Mouse (Mus musculus): ENCODE results near the gene Glt1d1. TPM values are rescaled to one million over a fixed set of nuclear protein-coding genes. Genes with fewer than 3 reads are reported as not detected.

The Glt1d1 gene
- polyA plus RNA-seq, 1 experiment from 2014 or later, result 0.04 TPM

DNA sequence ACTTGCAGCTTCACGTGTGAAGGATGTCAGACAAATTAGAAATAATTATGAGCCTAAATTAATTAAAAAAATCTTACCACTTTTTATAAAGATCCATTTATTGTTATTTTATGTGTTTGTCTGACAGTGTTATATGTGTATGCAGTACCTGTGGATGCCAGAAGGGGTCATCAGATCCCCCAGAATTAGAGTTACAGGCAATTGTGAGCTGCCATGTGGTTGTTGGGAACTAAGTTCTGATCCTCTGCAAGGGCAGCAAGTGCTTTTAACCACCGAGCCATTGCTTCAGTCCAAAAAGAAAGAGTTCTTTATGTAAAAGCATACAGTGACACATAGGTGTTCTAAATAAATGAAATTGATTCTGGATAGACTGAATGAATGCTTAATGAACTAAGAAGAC, 45.5 kb downstream of the Glt1d1 start:
- Histone ChIP-seq H3K4me1 (replicated peaks; ENCODE audit: control insufficient read depth, insufficient read depth, low read length) (no peaks in the 10 kb centered on the region), H3K4me2 (replicated peaks; ENCODE audit: low read depth) (no peak overlapping the region), H3K4me3 (ENCODE audit: low read depth, low read length) (no peak overlapping the region), H3K27ac (ENCODE audit: low read depth, low read length) (no peak overlapping the region), H3K27me3 (replicated peaks; ENCODE audit: control insufficient read depth, insufficient read depth, low read length) (no peaks in the 10 kb centered on the region), H3K36me3 (ENCODE audit: control insufficient read depth, insufficient read depth) (no peaks in the 10 kb centered on the region), H3K9ac (ENCODE audit: low read depth, low read length) (no peak overlapping the region), H3K9me3 (ENCODE audit: control insufficient read depth) (no peaks in the 10 kb centered on the region)
- ATAC-seq, result no peak
- no peak for TF ChIP-seq CTCF (IDR thresholded peaks at IDR 0.05; ENCODE audit: low read depth)
- 90% methylated on average over 2 of the region's 2 CpGs for WGBS

DNA sequence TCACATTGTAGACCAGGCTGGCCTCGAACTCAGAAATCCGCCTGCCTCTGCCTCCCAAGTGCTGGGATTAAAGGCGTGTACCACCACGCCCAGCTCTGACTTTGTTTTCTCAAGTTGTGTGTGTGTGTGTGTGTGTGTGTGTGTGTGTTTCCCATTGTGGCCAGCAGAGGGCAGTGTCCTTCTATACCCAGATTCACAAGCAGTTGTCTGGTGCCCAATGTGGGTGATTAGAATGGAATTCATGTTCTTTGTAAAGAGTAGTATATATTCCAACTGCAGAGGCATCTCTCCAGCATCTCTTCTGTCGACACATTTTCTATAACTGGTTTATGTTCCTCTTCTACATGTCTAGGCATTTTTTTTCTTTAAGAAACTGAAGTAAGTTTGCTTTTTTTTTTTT, 46.4 kb downstream of the Glt1d1 start:
- ATAC-seq, result no peak
- TF ChIP-seq CTCF (IDR thresholded peaks at IDR 0.05; ENCODE audit: low read depth), result no peak
- no peak overlapping the region for H3K9ac ChIP-seq (ENCODE audit: low read depth, low read length)
- no peaks in the 10 kb centered on the region for H3K36me3 ChIP-seq (ENCODE audit: control insufficient read depth, insufficient read depth)
- H3K9me3 ChIP-seq (ENCODE audit: control insufficient read depth), result no peaks in the 10 kb centered on the region
- H3K4me2 ChIP-seq (replicated peaks; ENCODE audit: low read depth), result no peak overlapping the region
- 91% methylated on average over 5 of the region's 5 CpGs for WGBS
- H3K4me1 ChIP-seq (replicated peaks; ENCODE audit: control insufficient read depth, insufficient read depth, low read length), result no peaks in the 10 kb centered on the region
- H3K4me3 ChIP-seq (ENCODE audit: low read depth, low read length), result no peak overlapping the region
- no peak overlapping the region for H3K27ac ChIP-seq (ENCODE audit: low read depth, low read length)
- H3K27me3 ChIP-seq (replicated peaks; ENCODE audit: control insufficient read depth, insufficient read depth, low read length), result no peaks in the 10 kb centered on the region

DNA sequence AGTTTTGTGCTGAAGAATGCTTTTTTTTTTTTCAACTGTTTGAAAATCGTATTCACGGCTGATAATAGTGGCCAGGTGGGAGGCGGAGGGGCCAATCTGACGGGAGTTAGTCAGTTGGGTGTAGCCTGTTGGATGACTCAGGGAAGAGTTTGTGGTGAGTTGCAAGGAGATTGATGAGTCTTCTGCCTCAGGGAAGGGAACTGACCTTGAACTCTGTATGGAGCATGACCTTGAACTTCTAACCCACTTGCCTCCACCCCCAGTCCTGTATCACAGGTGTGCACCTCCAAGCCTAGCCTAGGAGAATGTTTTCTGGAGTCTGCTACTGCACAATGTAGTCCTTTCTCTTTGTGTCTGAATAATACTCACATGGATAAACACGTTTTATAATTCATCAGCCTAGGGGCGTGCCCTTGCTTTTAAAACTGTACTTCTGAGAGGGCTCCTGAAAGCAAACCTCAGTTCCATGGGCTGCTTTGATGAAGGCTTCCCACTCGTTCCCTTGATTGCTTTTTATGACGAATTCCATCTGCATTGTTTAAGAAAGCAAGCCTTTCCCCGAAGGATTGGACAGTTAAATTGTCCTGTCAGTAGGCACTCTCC, 56.6 kb downstream of the Glt1d1 start:
- no peak overlapping the region for H3K9ac ChIP-seq (ENCODE audit: low read depth, low read length)
- no peak for TF ChIP-seq CTCF (IDR thresholded peaks at IDR 0.05; ENCODE audit: low read depth)
- WGBS, result 66% methylated on average over 9 of the region's 9 CpGs

DNA sequence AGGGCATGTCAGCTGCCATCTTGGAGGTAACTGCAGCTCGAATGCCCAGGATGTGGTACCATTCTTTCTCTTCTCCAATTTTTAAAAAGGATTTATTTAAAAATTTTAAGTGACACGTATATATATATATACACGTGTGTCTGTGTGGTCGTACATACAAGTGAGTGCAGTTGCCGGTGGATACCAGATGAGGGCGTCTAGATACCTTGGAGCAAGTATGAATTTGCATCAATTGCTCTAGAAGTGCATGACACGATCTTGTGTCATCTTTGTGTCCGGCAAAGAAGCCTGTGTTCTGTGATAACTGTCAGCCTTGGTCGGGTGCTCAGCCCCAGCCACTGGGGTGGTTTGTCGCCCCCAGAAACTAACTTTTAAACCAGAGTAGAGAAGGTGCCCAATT, 59.0 kb downstream of the Glt1d1 start:
- no peak for ATAC-seq

More for the DNA sequence above, 56.6 kb downstream of the Glt1d1 start:
- H3K4me1 ChIP-seq (replicated peaks; ENCODE audit: control insufficient read depth, insufficient read depth, low read length), result no peaks in the 10 kb centered on the region
- H3K9me3 ChIP-seq (ENCODE audit: control insufficient read depth), result no peaks in the 10 kb centered on the region
- H3K27me3 ChIP-seq (replicated peaks; ENCODE audit: control insufficient read depth, insufficient read depth, low read length), result no peaks in the 10 kb centered on the region
- ATAC-seq, result no peak
- H3K36me3 ChIP-seq (ENCODE audit: control insufficient read depth, insufficient read depth), result no peaks in the 10 kb centered on the region
- H3K27ac ChIP-seq (ENCODE audit: low read depth, low read length), result no peak overlapping the region
- no peak overlapping the region for H3K4me3 ChIP-seq (ENCODE audit: low read depth, low read length)
- H3K4me2 ChIP-seq (replicated peaks; ENCODE audit: low read depth), result no peak overlapping the region

DNA sequence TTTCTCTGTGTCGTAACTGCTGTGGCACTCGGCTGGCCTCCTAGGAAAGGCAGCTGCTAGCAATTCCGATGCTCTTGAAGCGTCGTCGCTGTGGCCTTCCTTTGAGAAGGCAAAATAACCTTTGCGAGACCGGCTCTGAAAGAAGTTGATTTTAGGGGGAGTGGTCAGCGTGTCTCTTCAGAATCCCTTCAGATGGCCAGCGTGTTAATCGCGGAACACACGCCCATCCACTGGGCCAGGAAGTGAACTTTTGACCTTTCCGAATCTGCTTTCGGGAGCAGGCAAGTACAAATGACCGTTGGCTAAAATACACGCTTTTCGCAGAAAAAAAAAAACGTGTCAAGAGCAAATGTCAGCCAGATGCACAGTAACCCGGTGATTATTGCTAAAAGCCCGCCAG, 59.5 kb downstream of the Glt1d1 start:
- Histone ChIP-seq H3K27me3 (replicated peaks; ENCODE audit: control insufficient read depth, insufficient read depth, low read length) (no peaks in the 10 kb centered on the region), H3K9ac (ENCODE audit: low read depth, low read length) (no peak overlapping the region), H3K27ac (ENCODE audit: low read depth, low read length) (no peak overlapping the region), H3K36me3 (ENCODE audit: control insufficient read depth, insufficient read depth) (no peaks in the 10 kb centered on the region), H3K4me3 (ENCODE audit: low read depth, low read length) (no peak overlapping the region), H3K4me1 (replicated peaks; ENCODE audit: control insufficient read depth, insufficient read depth, low read length) (no peaks in the 10 kb centered on the region), H3K9me3 (ENCODE audit: control insufficient read depth) (no peaks in the 10 kb centered on the region), H3K4me2 (replicated peaks; ENCODE audit: low read depth) (no peak overlapping the region)
- no peak for TF ChIP-seq CTCF (IDR thresholded peaks at IDR 0.05; ENCODE audit: low read depth)
- ATAC-seq, result no peak
- 53% methylated on average over 21 of the region's 21 CpGs for WGBS

More for the DNA sequence above, 59.0 kb downstream of the Glt1d1 start:
- 85% methylated on average over 10 of the region's 10 CpGs for WGBS
- no peak overlapping the region for H3K4me3 ChIP-seq (ENCODE audit: low read depth, low read length)
- no peaks in the 10 kb centered on the region for H3K36me3 ChIP-seq (ENCODE audit: control insufficient read depth, insufficient read depth)
- H3K4me1 ChIP-seq (replicated peaks; ENCODE audit: control insufficient read depth, insufficient read depth, low read length), result no peaks in the 10 kb centered on the region
- no peaks in the 10 kb centered on the region for H3K27me3 ChIP-seq (replicated peaks; ENCODE audit: control insufficient read depth, insufficient read depth, low read length)
- H3K9me3 ChIP-seq (ENCODE audit: control insufficient read depth), result no peaks in the 10 kb centered on the region
- H3K27ac ChIP-seq (ENCODE audit: low read depth, low read length), result no peak overlapping the region
- 0 out of 2 replicates have a peak, but pooled peaks have one; percentile 17 for TF ChIP-seq CTCF (IDR thresholded peaks at IDR 0.05; ENCODE audit: low read depth)
- no peak overlapping the region for H3K4me2 ChIP-seq (replicated peaks; ENCODE audit: low read depth)
- H3K9ac ChIP-seq (ENCODE audit: low read depth, low read length), result no peak overlapping the region

DNA sequence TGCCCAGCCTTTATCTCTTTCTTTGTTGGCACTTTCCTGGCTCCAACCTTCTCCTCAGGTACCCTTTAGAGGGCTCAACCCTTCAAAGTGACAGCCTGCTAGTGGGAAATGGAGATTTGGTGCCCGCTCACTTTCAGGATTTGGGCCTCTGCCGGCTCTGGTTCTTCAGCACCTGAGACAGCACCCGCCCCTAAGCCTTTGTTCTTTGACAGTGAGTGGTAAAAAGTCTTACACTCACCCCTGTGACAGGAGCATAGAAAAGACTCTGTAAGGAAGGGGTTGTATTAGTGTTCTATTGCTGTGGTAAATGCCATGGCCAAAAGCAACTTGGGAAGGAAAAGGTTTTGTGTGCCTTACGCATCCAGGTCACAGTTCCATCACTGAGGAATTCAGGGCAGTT, 63.8 kb downstream of the Glt1d1 start:
- no peak for TF ChIP-seq CTCF (IDR thresholded peaks at IDR 0.05; ENCODE audit: low read depth)
- 58% methylated on average over 4 of the region's 4 CpGs for WGBS
- Histone ChIP-seq H3K4me1 (replicated peaks; ENCODE audit: control insufficient read depth, insufficient read depth, low read length) (no peaks in the 10 kb centered on the region), H3K4me3 (ENCODE audit: low read depth, low read length) (no peak overlapping the region), H3K36me3 (ENCODE audit: control insufficient read depth, insufficient read depth) (no peaks in the 10 kb centered on the region), H3K9ac (ENCODE audit: low read depth, low read length) (no peak overlapping the region), H3K27me3 (replicated peaks; ENCODE audit: control insufficient read depth, insufficient read depth, low read length) (no peaks in the 10 kb centered on the region), H3K4me2 (replicated peaks; ENCODE audit: low read depth) (no peak overlapping the region), H3K9me3 (ENCODE audit: control insufficient read depth) (no peaks in the 10 kb centered on the region), H3K27ac (ENCODE audit: low read depth, low read length) (no peak overlapping the region)
- ATAC-seq, result no peak

DNA sequence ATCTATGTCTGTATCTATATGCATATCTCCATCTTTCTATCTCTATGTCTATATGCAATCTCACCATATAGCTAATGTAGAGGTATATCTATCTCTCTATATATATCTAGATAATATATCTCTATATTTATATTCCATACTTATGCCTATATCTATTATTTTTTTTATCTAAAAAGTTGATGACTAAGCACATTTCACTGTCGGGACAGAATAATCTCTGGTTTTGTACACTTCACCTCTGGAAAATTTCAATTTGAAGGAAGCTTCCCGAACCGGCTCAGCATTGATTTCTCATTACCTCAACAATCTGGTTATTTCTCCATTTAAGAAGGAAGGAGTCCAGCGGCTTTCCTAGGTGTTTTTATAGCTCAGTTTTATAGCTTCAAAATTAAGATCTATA, 64.5 kb downstream of the Glt1d1 start:
- WGBS, result 83% methylated on average over 4 of the region's 4 CpGs
- Histone ChIP-seq H3K4me1 (replicated peaks; ENCODE audit: control insufficient read depth, insufficient read depth, low read length) (no peaks in the 10 kb centered on the region), H3K4me3 (ENCODE audit: low read depth, low read length) (no peak overlapping the region)

More for the DNA sequence above, 64.5 kb downstream of the Glt1d1 start:
- Histone ChIP-seq H3K9ac (ENCODE audit: low read depth, low read length) (no peak overlapping the region), H3K27ac (ENCODE audit: low read depth, low read length) (no peak overlapping the region), H3K27me3 (replicated peaks; ENCODE audit: control insufficient read depth, insufficient read depth, low read length) (no peaks in the 10 kb centered on the region), H3K9me3 (ENCODE audit: control insufficient read depth) (no peaks in the 10 kb centered on the region), H3K36me3 (ENCODE audit: control insufficient read depth, insufficient read depth) (no peaks in the 10 kb centered on the region), H3K4me2 (replicated peaks; ENCODE audit: low read depth) (no peak overlapping the region)
- no peak for TF ChIP-seq CTCF (IDR thresholded peaks at IDR 0.05; ENCODE audit: low read depth)
- ATAC-seq, result no peak

All from intestine, postnatal 0 days (tissue).